Mouse (Mus musculus) stomach, postnatal 0 days (tissue): ENCODE results near the gene Cilp. TPM values are rescaled to one million over a fixed set of nuclear protein-coding genes. Genes with fewer than 3 reads are reported as not detected.

Experiments
- ATAC-seq: fragments of 200-750 bp; cut with Nextera tagmentation; 2 replicates; pipeline ENCODE4 v1.8.0; 2017; ENCODE audit not compliant: low FRiP score, low TSS enrichment
- DNase-seq: peaks from one replicate; pipeline ENCODE4 v3.0.0-alpha.2; 2016; ENCODE audit warnings: low spot score
- H3K27ac ChIP-seq: fragments of 300-500 bp; sonication (generic); replicated peaks from 2 replicates; pipeline ENCODE4 v1.5.1; 2014; ENCODE audit warnings: mild to moderate bottlenecking, control low read depth
- H3K27me3 ChIP-seq: fragments of 300-500 bp; sonication (generic); 2 replicates; pipeline ENCODE4 v1.6.1; 2014; ENCODE audit warnings: low read length; ENCODE audit not compliant: control insufficient read depth, insufficient read depth
- H3K36me3 ChIP-seq: fragments of 300-500 bp; sonication (generic); 2 replicates; pipeline ENCODE4 v1.6.1; 2014; ENCODE audit warnings: low read length, mixed read lengths; ENCODE audit not compliant: control insufficient read depth, insufficient read depth
- H3K4me1 ChIP-seq: fragments of 300-500 bp; sonication (generic); replicated peaks from 2 replicates; pipeline ENCODE4 v1.6.1; 2014; ENCODE audit warnings: antibody characterized with exemption; ENCODE audit not compliant: control insufficient read depth, insufficient read depth
- H3K4me2 ChIP-seq: fragments of 300-500 bp; sonication (generic); replicated peaks from 2 replicates; pipeline ENCODE4 v1.6.1; 2014; ENCODE audit warnings: low read depth, mild to moderate bottlenecking, control low read depth, moderate library complexity
- H3K4me3 ChIP-seq: fragments of 300-500 bp; sonication (generic); 2 replicates; pipeline ENCODE4 v1.5.1; 2014; ENCODE audit warnings: low read depth, low read length, control low read depth
- H3K9ac ChIP-seq: fragments of 300-500 bp; sonication (generic); 2 replicates; pipeline ENCODE4 v1.6.1; 2014; ENCODE audit warnings: mild to moderate bottlenecking, low read length, control low read depth, mixed read lengths
- H3K9me3 ChIP-seq: fragments of 300-500 bp; sonication (generic); 2 replicates; pipeline ENCODE4 v1.6.1; 2016; ENCODE audit warnings: low read length; ENCODE audit not compliant: control insufficient read depth
- CTCF ChIP-seq: IDR thresholded peaks from 2 replicates; pipeline ENCODE4 v1.5.1; 2016; ENCODE audit warnings: antibody characterized with exemption, low read depth, mild to moderate bottlenecking, moderate library complexity
- EP300 ChIP-seq: optimal IDR thresholded peaks from 2 replicates; pipeline ENCODE3; 2016; ENCODE audit warnings: antibody characterized with exemption
- WGBS: fragments of 180-500 bp; shearing (Covaris S2); extraction: QIAGEN DNeasy Blood & Tissue Kit; methylation state at CpG from one replicate; pipeline ENCODE4 v1.1.7; 2014; 5-methylcytosine and 5-hydroxymethylcytosine counted together
- polyA plus RNA-seq: library from polyadenylated mRNA; unstranded; fragments of >200 nt; fragmentation: Nextera tagmentation; extraction: Ambion mirVana; gene quantifications from 2 replicates; pipeline ENCODE4 v1.2.1, GENCODE M21; 2015

Gene Cilp
- polyA plus RNA-seq, 1 experiment from 2014 or later = 0.61 TPM

DNA sequence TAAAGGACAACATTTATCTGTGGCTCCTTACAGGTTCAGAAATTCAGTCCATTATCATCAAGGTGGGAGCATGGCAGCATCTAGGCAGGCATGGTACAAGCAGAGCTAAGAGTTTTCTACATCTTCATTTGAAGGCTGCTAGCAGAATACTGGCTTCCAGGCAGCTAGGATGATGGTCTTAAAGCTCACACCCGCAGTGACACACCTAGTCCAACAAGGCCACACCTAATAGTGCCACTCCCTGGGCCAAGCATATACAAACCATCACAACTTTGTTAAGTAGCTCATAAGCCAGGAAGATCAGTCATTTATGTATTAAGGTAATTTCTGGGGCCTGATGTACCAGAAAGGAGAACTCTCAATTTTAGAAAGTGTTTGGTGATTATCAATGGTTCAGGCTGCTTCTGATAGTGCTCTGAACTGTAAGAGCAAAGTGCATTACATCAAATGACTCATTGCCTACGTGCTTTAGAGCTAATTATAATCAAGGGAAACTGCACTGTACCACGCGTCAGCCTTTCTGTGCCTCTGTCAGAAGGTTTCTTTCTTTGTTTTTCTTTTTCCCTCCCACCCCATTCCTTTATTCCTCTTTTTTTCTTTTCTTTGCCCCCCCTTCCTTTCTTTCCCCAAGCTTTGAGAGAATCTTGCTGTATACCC lies 37.5 kb downstream of the Cilp start:
- TF ChIP-seq CTCF (no peak), EP300 (no peak)
- Histone ChIP-seq H3K27ac (0 out of 2 replicates have a peak overlapping the region, but pooled peaks have one; percentile 9), H3K4me1 (no peaks in the 10 kb centered on the region), H3K4me3 (no peak overlapping the region), H3K27me3 (no peaks in the 10 kb centered on the region), H3K9me3 (no peaks in the 10 kb centered on the region), H3K9ac (no peak overlapping the region), H3K4me2 (no peak overlapping the region), H3K36me3 (peaks cover 10% of the 10 kb centered on the region; the same call in 1 of the 2 replicates)
- DNase-seq = no peak
- 66% methylated on average over 4 of the region's 4 CpGs for WGBS
- ATAC-seq = peak; percentile 72; the same call in 1 of the 2 replicates

- Histone ChIP-seq H3K9ac (no peak overlapping the region), H3K27ac (no peak overlapping the region), H3K4me3 (no peak overlapping the region), H3K36me3 (peaks cover 10% of the 10 kb centered on the region; the same call in 1 of the 2 replicates), H3K27me3 (no peaks in the 10 kb centered on the region), H3K4me2 (no peak overlapping the region), H3K9me3 (no peaks in the 10 kb centered on the region), H3K4me1 (no peaks in the 10 kb centered on the region)
- ATAC-seq (no peak), DNase-seq (no peak)
- WGBS = 95% methylated on average over 4 of the region's 4 CpGs
- TF ChIP-seq CTCF (no peak), EP300 (no peak)
Measured at GRCm38 (mm10) chr9:65303586-65303985, 38.6 kb downstream of the Cilp start.

- H3K27me3 ChIP-seq = no peaks in the 10 kb centered on the region
- no peak overlapping the region for H3K4me3 ChIP-seq
- H3K36me3 ChIP-seq = peaks cover 13% of the 10 kb centered on the region; the same call in 1 of the 2 replicates
- TF ChIP-seq EP300 = peak; percentile 33
- TF ChIP-seq CTCF = no peak
- no peak for DNase-seq
- H3K9ac ChIP-seq = no peak overlapping the region
- H3K4me2 ChIP-seq = no peak overlapping the region
- no peak for ATAC-seq
- 74% methylated on average over 4 of the region's 4 CpGs for WGBS
- H3K4me1 ChIP-seq = no peaks in the 10 kb centered on the region
- no peak overlapping the region for H3K27ac ChIP-seq
- no peaks in the 10 kb centered on the region for H3K9me3 ChIP-seq
Measured at GRCm38 (mm10) chr9:65304300-65304699, 39.3 kb downstream of the Cilp start.

DNA sequence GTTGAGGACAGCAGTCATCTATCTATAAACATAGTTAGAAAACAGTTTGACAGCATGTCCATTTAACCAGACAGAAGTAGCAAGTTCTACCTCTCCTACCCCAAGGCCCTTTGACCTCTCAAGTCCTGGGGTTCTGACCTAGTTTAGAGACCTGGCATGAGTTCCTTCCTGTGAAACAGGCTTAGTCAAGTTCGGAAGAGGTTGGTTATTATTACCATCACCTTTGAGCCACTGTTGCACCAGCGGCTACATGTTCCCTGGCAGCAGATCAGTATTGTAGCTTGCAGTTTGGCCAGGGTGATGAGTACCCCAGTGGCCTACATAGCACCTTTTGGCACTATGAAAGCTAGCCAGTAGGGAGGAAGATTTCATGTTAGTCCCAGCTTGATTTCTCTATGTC lies 41.7 kb downstream of the Cilp start:
- Histone ChIP-seq H3K4me1 (no peaks in the 10 kb centered on the region), H3K4me3 (no peak overlapping the region), H3K4me2 (no peak overlapping the region), H3K27me3 (no peaks in the 10 kb centered on the region), H3K9ac (no peak overlapping the region), H3K9me3 (no peaks in the 10 kb centered on the region), H3K36me3 (peaks cover 8% of the 10 kb centered on the region; the same call in 1 of the 2 replicates), H3K27ac (no peak overlapping the region)
- DNase-seq (no peak), ATAC-seq (no peak)
- WGBS = 84% methylated on average over 2 of the region's 2 CpGs
- TF ChIP-seq CTCF (no peak), EP300 (no peak)

DNA sequence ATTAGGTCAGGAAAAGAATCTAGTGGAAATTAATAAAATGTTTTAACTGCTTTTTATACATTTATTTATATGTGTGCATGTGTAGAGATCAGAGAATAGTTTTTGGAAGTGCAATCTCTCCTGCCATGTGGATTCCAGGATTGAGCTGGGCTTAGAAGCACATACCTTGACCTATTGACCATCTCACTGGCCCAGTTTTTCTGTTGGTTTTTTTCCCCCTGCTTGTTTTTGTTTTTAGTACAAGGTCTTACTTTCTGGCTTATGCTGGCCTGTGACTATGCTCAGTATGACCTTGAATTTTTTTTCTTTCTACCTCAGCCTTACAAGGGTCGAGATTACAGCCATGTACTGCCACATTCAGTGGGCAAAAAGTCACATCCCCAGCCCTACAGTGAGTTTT lies 43.0 kb downstream of the Cilp start:
- ATAC-seq (no peak), DNase-seq (no peak)
- H3K27me3 ChIP-seq = no peaks in the 10 kb centered on the region
- H3K4me1 ChIP-seq = no peaks in the 10 kb centered on the region
- TF ChIP-seq EP300 (no peak), CTCF (no peak)
- no peak overlapping the region for H3K4me3 ChIP-seq
- H3K27ac ChIP-seq = no peak overlapping the region
- WGBS = 84% methylated on average over 1 of the region's 1 CpGs
- no peak overlapping the region for H3K9ac ChIP-seq
- H3K9me3 ChIP-seq = no peaks in the 10 kb centered on the region
- H3K36me3 ChIP-seq = peaks cover 13% of the 10 kb centered on the region
- no peak overlapping the region for H3K4me2 ChIP-seq

DNA sequence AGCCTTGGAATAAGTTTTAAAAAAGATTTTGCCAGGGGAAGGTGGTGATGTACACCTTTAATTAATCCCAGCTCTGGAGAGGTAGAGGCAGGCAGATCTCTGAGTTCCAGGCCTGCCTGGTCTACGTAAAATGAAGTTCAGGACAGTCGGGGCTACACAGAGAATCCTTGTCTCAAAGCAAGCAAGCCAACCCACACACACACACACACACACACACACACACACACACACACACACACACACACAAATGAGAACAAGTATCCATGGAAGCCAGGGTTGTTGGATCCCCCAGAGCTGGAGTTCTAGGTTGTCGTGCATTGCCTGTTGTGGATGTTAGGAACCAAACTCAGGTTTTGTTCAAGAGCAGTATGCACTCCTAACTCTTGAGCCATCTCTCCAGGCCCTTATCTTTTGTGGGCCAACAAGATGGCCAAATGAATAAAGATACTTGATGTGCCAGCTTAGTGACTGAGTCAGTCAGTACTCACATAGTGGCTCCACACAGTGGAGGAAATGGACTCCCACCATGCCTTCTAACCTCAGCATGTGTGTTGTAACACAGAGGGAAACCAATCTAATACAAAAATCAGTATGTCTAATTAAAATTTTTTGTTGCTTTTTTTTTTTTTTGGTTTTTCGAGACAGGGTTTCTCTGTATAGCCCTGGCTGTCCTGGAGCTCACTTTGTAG lies 47.8 kb downstream of the Cilp start:
- DNase-seq (no peak), ATAC-seq (peak; percentile 56; the same call in 1 of the 2 replicates)
- TF ChIP-seq EP300 (no peak), CTCF (no peak)
- Histone ChIP-seq H3K4me3 (no peak overlapping the region), H3K4me1 (no peaks in the 10 kb centered on the region), H3K27me3 (no peaks in the 10 kb centered on the region), H3K9ac (no peak overlapping the region), H3K36me3 (peaks cover 19% of the 10 kb centered on the region), H3K4me2 (no peak overlapping the region), H3K9me3 (no peaks in the 10 kb centered on the region), H3K27ac (no peak overlapping the region)
- WGBS = 93% methylated on average over 4 of the region's 4 CpGs
